Mouse (Mus musculus): ENCODE measurements around the gene Kcnd3. TPM values are rescaled to one million over a fixed set of nuclear protein-coding genes. Genes with fewer than 3 reads are reported as not detected.

The Kcnd3 gene
- polyA plus RNA-seq, 1 experiment from 2014 or later = 15.9 TPM

- WGBS = 18% methylated on average over 6 of the region's 6 CpGs
- no peaks in the 10 kb centered on the region for H3K9me3 ChIP-seq (ENCODE audit: control insufficient read depth, low read length)
- no peak overlapping the region for H3K4me3 ChIP-seq (replicated peaks; ENCODE audit: low read depth, low read length)
- peak overlapping the region; percentile 11; the same call in 1 of the 2 replicates for H3K4me2 ChIP-seq (ENCODE audit: low read length)
- H3K27me3 ChIP-seq (ENCODE audit: control insufficient read depth, insufficient read depth, low read length) = no peaks in the 10 kb centered on the region
- peaks cover 58% of the 10 kb centered on the region for H3K4me1 ChIP-seq (ENCODE audit: control insufficient read depth, insufficient read depth, low read length)
- H3K27ac ChIP-seq (replicated peaks; ENCODE audit: low read depth, low read length) = peak overlapping the region; percentile 78
- peak; percentile 62 for ATAC-seq (ENCODE audit: low FRiP score, low TSS enrichment)
- H3K9ac ChIP-seq (replicated peaks; ENCODE audit: low read length) = no peak overlapping the region
- H3K36me3 ChIP-seq (ENCODE audit: control insufficient read depth, insufficient read depth, low read length) = no peaks in the 10 kb centered on the region
- peak; percentile 64 for DNase-seq
These were observed 117.2 kb downstream of the Kcnd3 start for GRCm38 (mm10) chr3:105569310-105569752.

GRCm38 (mm10) chr3:105569950-105570349 is 117.8 kb downstream of the Kcnd3 start:
- no peaks in the 10 kb centered on the region for H3K9me3 ChIP-seq (ENCODE audit: control insufficient read depth, low read length)
- no peaks in the 10 kb centered on the region for H3K36me3 ChIP-seq (ENCODE audit: control insufficient read depth, insufficient read depth, low read length)
- DNase-seq (no peak), ATAC-seq (ENCODE audit: low FRiP score, low TSS enrichment) (no peak)
- no peaks in the 10 kb centered on the region for H3K27me3 ChIP-seq (ENCODE audit: control insufficient read depth, insufficient read depth, low read length)
- 73% methylated on average over 9 of the region's 9 CpGs for WGBS
- no peak overlapping the region for H3K4me2 ChIP-seq (ENCODE audit: low read length)
- no peak overlapping the region for H3K9ac ChIP-seq (replicated peaks; ENCODE audit: low read length)
- H3K27ac ChIP-seq (replicated peaks; ENCODE audit: low read depth, low read length) = peak overlapping the region; percentile 78
- peaks cover 52% of the 10 kb centered on the region for H3K4me1 ChIP-seq (ENCODE audit: control insufficient read depth, insufficient read depth, low read length)
- no peak overlapping the region for H3K4me3 ChIP-seq (replicated peaks; ENCODE audit: low read depth, low read length)

- no peaks in the 10 kb centered on the region for H3K9me3 ChIP-seq (ENCODE audit: control insufficient read depth, low read length)
- H3K27me3 ChIP-seq (ENCODE audit: control insufficient read depth, insufficient read depth, low read length) = no peaks in the 10 kb centered on the region
- DNase-seq = no peak
- H3K4me2 ChIP-seq (ENCODE audit: low read length) = no peak overlapping the region
- ATAC-seq (ENCODE audit: low FRiP score, low TSS enrichment) = no peak
- H3K36me3 ChIP-seq (ENCODE audit: control insufficient read depth, insufficient read depth, low read length) = no peaks in the 10 kb centered on the region
- H3K4me1 ChIP-seq (ENCODE audit: control insufficient read depth, insufficient read depth, low read length) = peaks cover 52% of the 10 kb centered on the region
- H3K27ac ChIP-seq (replicated peaks; ENCODE audit: low read depth, low read length) = peak overlapping the region; percentile 78; the same call in 1 of the 2 replicates
- WGBS = 42% methylated on average over 3 of the region's 3 CpGs
- H3K9ac ChIP-seq (replicated peaks; ENCODE audit: low read length) = no peak overlapping the region
- no peak overlapping the region for H3K4me3 ChIP-seq (replicated peaks; ENCODE audit: low read depth, low read length)
These were observed 118.7 kb downstream of the Kcnd3 start for GRCm38 (mm10) chr3:105570818-105571217.

DNA sequence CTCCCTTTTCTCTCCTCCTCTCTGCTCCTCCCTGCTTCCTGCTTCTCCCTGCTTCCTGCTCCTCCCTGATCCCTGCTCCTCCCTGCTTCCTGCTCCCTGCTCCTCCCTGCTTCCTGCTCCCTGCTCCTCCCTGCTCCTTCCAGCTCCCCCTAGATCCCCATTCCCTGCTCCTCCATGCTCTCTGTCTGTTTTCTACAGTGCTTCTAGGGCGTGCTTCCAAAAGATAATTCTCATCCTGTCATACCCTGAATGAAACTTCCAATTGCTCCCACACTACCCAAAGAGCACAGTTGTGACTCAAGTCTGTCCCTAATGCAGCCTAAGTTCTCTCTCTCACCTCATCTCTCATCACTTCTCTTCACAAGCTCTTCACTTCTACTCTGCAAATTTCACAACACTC is 119.8 kb downstream of the Kcnd3 start:
- Histone ChIP-seq H3K27ac (replicated peaks; ENCODE audit: low read depth, low read length) (no peak overlapping the region), H3K9ac (replicated peaks; ENCODE audit: low read length) (no peak overlapping the region), H3K4me3 (replicated peaks; ENCODE audit: low read depth, low read length) (no peak overlapping the region), H3K9me3 (ENCODE audit: control insufficient read depth, low read length) (no peaks in the 10 kb centered on the region), H3K4me2 (ENCODE audit: low read length) (no peak overlapping the region), H3K27me3 (ENCODE audit: control insufficient read depth, insufficient read depth, low read length) (no peaks in the 10 kb centered on the region), H3K4me1 (ENCODE audit: control insufficient read depth, insufficient read depth, low read length) (peaks cover 50% of the 10 kb centered on the region), H3K36me3 (ENCODE audit: control insufficient read depth, insufficient read depth, low read length) (no peaks in the 10 kb centered on the region)
- WGBS = 95% methylated on average over 1 of the region's 1 CpGs
- no peak for ATAC-seq (ENCODE audit: low FRiP score, low TSS enrichment)
- no peak for DNase-seq

DNA sequence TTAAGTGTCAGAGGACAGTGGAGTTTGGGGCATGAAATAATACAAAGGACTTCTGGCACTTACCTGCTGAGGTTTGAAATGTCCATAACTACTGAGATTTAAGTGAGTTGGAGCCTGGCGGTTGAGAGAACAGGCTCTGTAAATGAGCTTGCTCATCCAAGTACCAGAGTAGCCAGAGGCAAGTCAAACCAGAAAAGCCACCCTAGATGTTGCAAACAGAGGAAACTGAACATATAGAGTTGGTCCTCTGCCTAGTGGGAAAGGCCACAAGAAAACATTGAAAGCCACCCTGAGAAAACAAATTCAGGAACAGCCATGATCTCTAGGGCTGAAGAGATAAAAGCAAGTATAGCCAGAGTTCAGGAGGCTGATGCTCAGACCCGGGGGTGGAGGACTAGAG is 121.0 kb downstream of the Kcnd3 start:
- peaks cover 38% of the 10 kb centered on the region for H3K4me1 ChIP-seq (ENCODE audit: control insufficient read depth, insufficient read depth, low read length)
- H3K27ac ChIP-seq (replicated peaks; ENCODE audit: low read depth, low read length) = no peak overlapping the region
- WGBS = 88% methylated on average over 2 of the region's 2 CpGs
- no peaks in the 10 kb centered on the region for H3K27me3 ChIP-seq (ENCODE audit: control insufficient read depth, insufficient read depth, low read length)
- no peak overlapping the region for H3K9ac ChIP-seq (replicated peaks; ENCODE audit: low read length)
- no peak for DNase-seq
- no peak overlapping the region for H3K4me3 ChIP-seq (replicated peaks; ENCODE audit: low read depth, low read length)
- H3K9me3 ChIP-seq (ENCODE audit: control insufficient read depth, low read length) = no peaks in the 10 kb centered on the region
- H3K36me3 ChIP-seq (ENCODE audit: control insufficient read depth, insufficient read depth, low read length) = no peaks in the 10 kb centered on the region
- ATAC-seq (ENCODE audit: low FRiP score, low TSS enrichment) = no peak
- H3K4me2 ChIP-seq (ENCODE audit: low read length) = no peak overlapping the region

DNA sequence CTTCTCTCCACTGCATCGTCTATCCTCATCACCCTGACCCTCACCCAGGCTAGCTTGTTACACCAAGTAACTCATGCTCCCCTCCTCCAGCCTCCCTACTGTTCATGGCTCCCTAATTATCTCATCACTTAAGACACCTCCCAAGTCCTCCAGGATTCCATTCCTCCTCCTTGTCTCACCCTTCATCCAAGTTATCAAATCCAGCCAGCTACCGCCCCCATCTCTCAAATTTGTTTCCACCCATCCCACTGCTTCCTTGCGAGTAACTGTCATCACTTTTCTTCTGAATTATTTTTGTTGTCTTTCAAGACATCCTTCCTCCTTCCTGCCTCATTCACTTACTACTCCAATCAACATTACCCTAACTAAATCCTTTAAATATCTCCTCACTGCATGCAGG is 126.2 kb downstream of the Kcnd3 start:
- DNase-seq (no peak), ATAC-seq (ENCODE audit: low FRiP score, low TSS enrichment) (no peak)
- WGBS = 76% methylated on average over 3 of the region's 3 CpGs
- H3K9ac ChIP-seq (replicated peaks; ENCODE audit: low read length) = no peak overlapping the region
- peaks cover 10% of the 10 kb centered on the region; the same call in 1 of the 2 replicates for H3K4me1 ChIP-seq (ENCODE audit: control insufficient read depth, insufficient read depth, low read length)
- no peaks in the 10 kb centered on the region for H3K36me3 ChIP-seq (ENCODE audit: control insufficient read depth, insufficient read depth, low read length)
- no peaks in the 10 kb centered on the region for H3K9me3 ChIP-seq (ENCODE audit: control insufficient read depth, low read length)
- H3K27me3 ChIP-seq (ENCODE audit: control insufficient read depth, insufficient read depth, low read length) = no peaks in the 10 kb centered on the region
- no peak overlapping the region for H3K4me3 ChIP-seq (replicated peaks; ENCODE audit: low read depth, low read length)
- H3K27ac ChIP-seq (replicated peaks; ENCODE audit: low read depth, low read length) = no peak overlapping the region
- H3K4me2 ChIP-seq (ENCODE audit: low read length) = no peak overlapping the region

GRCm38 (mm10) chr3:105581119-105581518 is 129.0 kb downstream of the Kcnd3 start:
- DNase-seq = peak; percentile 68
- no peak overlapping the region for H3K4me3 ChIP-seq (replicated peaks; ENCODE audit: low read depth, low read length)
- ATAC-seq (ENCODE audit: low FRiP score, low TSS enrichment) = no peak
- H3K4me1 ChIP-seq (ENCODE audit: control insufficient read depth, insufficient read depth, low read length) = peaks cover 19% of the 10 kb centered on the region
- 0 out of 2 replicates have a peak overlapping the region, but pooled peaks have one; percentile 26 for H3K27ac ChIP-seq (replicated peaks; ENCODE audit: low read depth, low read length)
- WGBS = 28% methylated on average over 6 of the region's 6 CpGs
- no peaks in the 10 kb centered on the region for H3K9me3 ChIP-seq (ENCODE audit: control insufficient read depth, low read length)
- H3K27me3 ChIP-seq (ENCODE audit: control insufficient read depth, insufficient read depth, low read length) = no peaks in the 10 kb centered on the region
- no peak overlapping the region for H3K4me2 ChIP-seq (ENCODE audit: low read length)
- H3K36me3 ChIP-seq (ENCODE audit: control insufficient read depth, insufficient read depth, low read length) = no peaks in the 10 kb centered on the region
- no peak overlapping the region for H3K9ac ChIP-seq (replicated peaks; ENCODE audit: low read length)

GRCm38 (mm10) chr3:105585734-105586159 is 133.6 kb downstream of the Kcnd3 start:
- Histone ChIP-seq H3K4me2 (ENCODE audit: low read length) (no peak overlapping the region), H3K27ac (replicated peaks; ENCODE audit: low read depth, low read length) (peak overlapping the region; percentile 60), H3K4me1 (ENCODE audit: control insufficient read depth, insufficient read depth, low read length) (peaks cover 31% of the 10 kb centered on the region), H3K27me3 (ENCODE audit: control insufficient read depth, insufficient read depth, low read length) (no peaks in the 10 kb centered on the region), H3K9ac (replicated peaks; ENCODE audit: low read length) (no peak overlapping the region), H3K4me3 (replicated peaks; ENCODE audit: low read depth, low read length) (no peak overlapping the region), H3K9me3 (ENCODE audit: control insufficient read depth, low read length) (no peaks in the 10 kb centered on the region), H3K36me3 (ENCODE audit: control insufficient read depth, insufficient read depth, low read length) (no peaks in the 10 kb centered on the region)
- ATAC-seq (ENCODE audit: low FRiP score, low TSS enrichment) = peak; percentile 61
- DNase-seq = peak; percentile 59
- WGBS = 9% methylated on average over 4 of the region's 4 CpGs

GRCm38 (mm10) chr3:105590056-105590672 is 138.0 kb downstream of the Kcnd3 start:
- Histone ChIP-seq H3K27me3 (ENCODE audit: control insufficient read depth, insufficient read depth, low read length) (no peaks in the 10 kb centered on the region), H3K9me3 (ENCODE audit: control insufficient read depth, low read length) (no peaks in the 10 kb centered on the region), H3K27ac (replicated peaks; ENCODE audit: low read depth, low read length) (peak overlapping the region; percentile 82), H3K4me1 (ENCODE audit: control insufficient read depth, insufficient read depth, low read length) (peaks cover 27% of the 10 kb centered on the region), H3K4me2 (ENCODE audit: low read length) (no peak overlapping the region), H3K9ac (replicated peaks; ENCODE audit: low read length) (no peak overlapping the region), H3K36me3 (ENCODE audit: control insufficient read depth, insufficient read depth, low read length) (no peaks in the 10 kb centered on the region), H3K4me3 (replicated peaks; ENCODE audit: low read depth, low read length) (no peak overlapping the region)
- peak; percentile 60; the same call in 1 of the 2 replicates for ATAC-seq (ENCODE audit: low FRiP score, low TSS enrichment)
- peak; percentile 76 for DNase-seq
- WGBS = 48% methylated on average over 15 of the region's 15 CpGs

Data from midbrain, embryonic 14.5 days (tissue).